Mouse (Mus musculus) C2C12 (cell line): ENCODE measurements at regions not wholly inside any gene's neighbourhood (a gene's known extent, or its start where the extent isn't known, plus 50 kb on each side); places are given as distances from the start of the nearest gene placed in this dataset.

Experiments
- H3K27me3 ChIP-seq: one replicate; pipeline ENCODE4 v1.6.1; 2011; ENCODE audit not compliant: control insufficient read depth, insufficient read depth, insufficient read length
- H3K36me3 ChIP-seq: one replicate; pipeline ENCODE4 v1.6.1; 2011; ENCODE audit not compliant: control insufficient read depth, insufficient read depth
- H3K4me3 ChIP-seq: one replicate; pipeline ENCODE4 v1.5.1; 2011; ENCODE audit warnings: mild to moderate bottlenecking, control low read depth; ENCODE audit not compliant: poor library complexity, insufficient read depth, severe bottlenecking
- H3K79me2 ChIP-seq: one replicate; pipeline ENCODE4 v1.6.1; 2011; ENCODE audit not compliant: control insufficient read depth, insufficient read depth
- H3K79me3 ChIP-seq: one replicate; pipeline ENCODE4 v1.6.1; 2011; ENCODE audit warnings: low read depth, control low read depth
- H3ac ChIP-seq: one replicate; pipeline ENCODE3; 2011; ENCODE audit warnings: low read depth; ENCODE audit not compliant: control insufficient read depth, insufficient read length
- CEBPB ChIP-seq: IDR thresholded peaks from one replicate; pipeline ENCODE4 v1.6.1; 2011; ENCODE audit warnings: low read depth, mild to moderate bottlenecking, control low read depth, moderate library complexity
- CTCF ChIP-seq: IDR thresholded peaks from one replicate; pipeline ENCODE4 v1.5.1; 2011; ENCODE audit not compliant: control insufficient read depth, insufficient read depth, insufficient read length
- FOSL1 ChIP-seq: IDR thresholded peaks from one replicate; pipeline ENCODE4 v1.8.0; 2011; ENCODE audit warnings: mild to moderate bottlenecking, low read length; ENCODE audit not compliant: poor library complexity, insufficient read depth, severe bottlenecking
- MAX ChIP-seq: IDR thresholded peaks from one replicate; pipeline ENCODE4 v1.6.1; 2011; ENCODE audit warnings: mild to moderate bottlenecking, control low read depth
- MYOD1 ChIP-seq: IDR thresholded peaks from one replicate; pipeline ENCODE4 v1.6.1; 2011; ENCODE audit warnings: low read depth; ENCODE audit not compliant: control insufficient read depth, insufficient read length
- MYOG ChIP-seq: IDR thresholded peaks from one replicate; pipeline ENCODE4 v1.6.1; 2011; ENCODE audit not compliant: control insufficient read depth, insufficient read length; ENCODE audit errors: extremely low read depth
- USF1 ChIP-seq: IDR thresholded peaks from one replicate; pipeline ENCODE4 v1.6.1; 2011; ENCODE audit warnings: low read depth, mild to moderate bottlenecking, control low read depth, moderate library complexity

- Histone ChIP-seq H3ac (no peak overlapping the region), H3K79me2 (no peaks in the 10 kb centered on the region), H3K27me3 (no peaks in the 10 kb centered on the region), H3K79me3 (no peaks in the 10 kb centered on the region), H3K4me3 (no peak overlapping the region), H3K36me3 (no peaks in the 10 kb centered on the region)
- TF ChIP-seq MYOG, result no peak
- no peak for TF ChIP-seq USF1
- no peak for TF ChIP-seq MYOD1
- no peak for TF ChIP-seq CTCF
- TF ChIP-seq MAX, result no peak
- no peak for TF ChIP-seq FOSL1
- TF ChIP-seq CEBPB, result no peak
These were observed 1380.8 kb upstream of the 1700008P02Rik start for GRCm38 (mm10) chr3:8001027-8001426.

- no peak overlapping the region for H3ac ChIP-seq
- no peaks in the 10 kb centered on the region for H3K36me3 ChIP-seq
- no peaks in the 10 kb centered on the region for H3K27me3 ChIP-seq
- no peaks in the 10 kb centered on the region for H3K79me3 ChIP-seq
- no peak overlapping the region for H3K4me3 ChIP-seq
- TF ChIP-seq FOSL1 (no peak), MAX (no peak), MYOG (no peak), MYOD1 (peak; percentile 51), USF1 (no peak)
- no peaks in the 10 kb centered on the region for H3K79me2 ChIP-seq
These were observed 1372.1 kb upstream of the 1700008P02Rik start for GRCm38 (mm10) chr3:7992322-7992721.

GRCm38 (mm10) chr3:7973287-7973686, 1353.0 kb upstream of the 1700008P02Rik start:
- H3K27me3 ChIP-seq, result no peaks in the 10 kb centered on the region
- no peaks in the 10 kb centered on the region for H3K36me3 ChIP-seq
- H3K4me3 ChIP-seq, result no peak overlapping the region
- H3K79me2 ChIP-seq, result no peaks in the 10 kb centered on the region
- TF ChIP-seq CEBPB (peak; percentile 70), MYOG (no peak)
- no peaks in the 10 kb centered on the region for H3K79me3 ChIP-seq
- H3ac ChIP-seq, result no peak overlapping the region

- H3K4me3 ChIP-seq, result no peak overlapping the region
- H3K36me3 ChIP-seq, result no peaks in the 10 kb centered on the region
- no peak for TF ChIP-seq FOSL1
- TF ChIP-seq MYOD1, result no peak
- no peak for TF ChIP-seq CEBPB
- no peak for TF ChIP-seq CTCF
- TF ChIP-seq USF1, result no peak
- TF ChIP-seq MAX, result no peak
- no peak for TF ChIP-seq MYOG
- H3K79me3 ChIP-seq, result no peaks in the 10 kb centered on the region
- no peaks in the 10 kb centered on the region for H3K27me3 ChIP-seq
- H3ac ChIP-seq, result no peak overlapping the region
- no peaks in the 10 kb centered on the region for H3K79me2 ChIP-seq
These were observed 1333.7 kb upstream of the 1700008P02Rik start for GRCm38 (mm10) chr3:7953911-7954310.

GRCm38 (mm10) chr3:7943646-7944381, 1323.6 kb upstream of the 1700008P02Rik start:
- Histone ChIP-seq H3K79me3 (no peaks in the 10 kb centered on the region), H3K36me3 (no peaks in the 10 kb centered on the region), H3K4me3 (no peak overlapping the region), H3ac (no peak overlapping the region), H3K79me2 (no peaks in the 10 kb centered on the region), H3K27me3 (no peaks in the 10 kb centered on the region)
- TF ChIP-seq CEBPB (no peak), MYOG (no peak), MAX (no peak), USF1 (no peak), MYOD1 (no peak), FOSL1 (no peak)
